Mouse (Mus musculus) hindbrain, embryonic 12.5 days (tissue): ENCODE measurements around the gene Lrig3. TPM values are rescaled to one million over a fixed set of nuclear protein-coding genes. Genes with fewer than 3 reads are reported as not detected.

ENCODE experiments used
- ATAC-seq: fragments of 200-750 bp; cut with Nextera tagmentation; 2 replicates; pipeline ENCODE4 v1.8.0; 2017; ENCODE audit warnings: moderate TSS enrichment; ENCODE audit not compliant: low FRiP score
- H3K27ac ChIP-seq: fragments of 300-500 bp; sonication (generic); 2 replicates; pipeline ENCODE4 v1.5.1; 2016; ENCODE audit warnings: mild to moderate bottlenecking
- H3K27me3 ChIP-seq: fragments of 300-500 bp; sonication (generic); 2 replicates; pipeline ENCODE4 v1.6.1; 2016; ENCODE audit warnings: mild to moderate bottlenecking
- H3K36me3 ChIP-seq: fragments of 300-500 bp; sonication (generic); 2 replicates; pipeline ENCODE4 v1.6.1; 2016; ENCODE audit warnings: mild to moderate bottlenecking
- H3K4me1 ChIP-seq: fragments of 300-500 bp; sonication (generic); 2 replicates; pipeline ENCODE4 v1.6.1; 2016
- H3K4me2 ChIP-seq: fragments of 300-500 bp; sonication (generic); replicated peaks from 2 replicates; pipeline ENCODE4 v1.6.1; 2016; ENCODE audit warnings: mild to moderate bottlenecking
- H3K4me3 ChIP-seq: fragments of 300-500 bp; sonication (generic); 2 replicates; pipeline ENCODE4 v1.5.1; 2016; ENCODE audit warnings: mild to moderate bottlenecking
- H3K9ac ChIP-seq: fragments of 300-500 bp; sonication (generic); 2 replicates; pipeline ENCODE4 v1.6.1; 2016; ENCODE audit warnings: mild to moderate bottlenecking, moderate library complexity
- H3K9me3 ChIP-seq: fragments of 300-500 bp; sonication (generic); replicated peaks from 2 replicates; pipeline ENCODE4 v1.6.1; 2016; ENCODE audit warnings: mild to moderate bottlenecking
- WGBS: fragments of 180-500 bp; shearing (Covaris S2); methylation state at CpG from one replicate; pipeline ENCODE4 v1.1.7; 2016; 5-methylcytosine and 5-hydroxymethylcytosine counted together
- polyA plus RNA-seq: library from polyadenylated mRNA; unstranded; fragments of >200 nt; fragmentation: Nextera tagmentation; extraction: Ambion mirVana; gene quantifications from 2 replicates; pipeline ENCODE4 v1.2.1, GENCODE M21; 2016

The Lrig3 gene
- polyA plus RNA-seq, 1 experiment from 2014 or later, result 24.3 TPM

DNA sequence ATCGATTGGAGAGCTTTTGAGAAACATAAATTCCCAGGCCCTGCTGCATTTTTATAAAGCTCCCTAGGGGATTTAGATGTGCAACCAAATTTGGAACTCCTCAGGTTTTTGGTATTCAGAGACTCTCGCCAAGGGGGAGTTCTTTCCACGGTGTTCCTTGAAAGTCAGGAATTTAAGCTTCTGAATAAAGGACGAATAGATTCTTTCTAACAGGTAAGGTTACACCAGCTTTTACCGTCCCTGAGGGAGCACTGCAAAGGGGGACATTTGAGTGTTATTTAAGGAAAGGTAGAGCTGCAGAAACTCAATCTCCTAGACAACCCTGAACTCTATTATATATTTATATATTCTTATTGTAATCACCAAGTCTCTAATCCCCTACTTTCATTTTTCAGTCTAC is 22.9 kb upstream of the Lrig3 start:
- Histone ChIP-seq H3K27ac (no peak overlapping the region), H3K4me2 (no peak overlapping the region), H3K4me1 (peaks cover 17% of the 10 kb centered on the region; the same call in 1 of the 2 replicates), H3K9me3 (no peaks in the 10 kb centered on the region), H3K36me3 (no peaks in the 10 kb centered on the region), H3K4me3 (no peak overlapping the region), H3K9ac (no peak overlapping the region), H3K27me3 (no peaks in the 10 kb centered on the region)
- 45% methylated on average over 5 of the region's 5 CpGs for whole genome bisulfite sequencing
- no peak for ATAC-seq

DNA sequence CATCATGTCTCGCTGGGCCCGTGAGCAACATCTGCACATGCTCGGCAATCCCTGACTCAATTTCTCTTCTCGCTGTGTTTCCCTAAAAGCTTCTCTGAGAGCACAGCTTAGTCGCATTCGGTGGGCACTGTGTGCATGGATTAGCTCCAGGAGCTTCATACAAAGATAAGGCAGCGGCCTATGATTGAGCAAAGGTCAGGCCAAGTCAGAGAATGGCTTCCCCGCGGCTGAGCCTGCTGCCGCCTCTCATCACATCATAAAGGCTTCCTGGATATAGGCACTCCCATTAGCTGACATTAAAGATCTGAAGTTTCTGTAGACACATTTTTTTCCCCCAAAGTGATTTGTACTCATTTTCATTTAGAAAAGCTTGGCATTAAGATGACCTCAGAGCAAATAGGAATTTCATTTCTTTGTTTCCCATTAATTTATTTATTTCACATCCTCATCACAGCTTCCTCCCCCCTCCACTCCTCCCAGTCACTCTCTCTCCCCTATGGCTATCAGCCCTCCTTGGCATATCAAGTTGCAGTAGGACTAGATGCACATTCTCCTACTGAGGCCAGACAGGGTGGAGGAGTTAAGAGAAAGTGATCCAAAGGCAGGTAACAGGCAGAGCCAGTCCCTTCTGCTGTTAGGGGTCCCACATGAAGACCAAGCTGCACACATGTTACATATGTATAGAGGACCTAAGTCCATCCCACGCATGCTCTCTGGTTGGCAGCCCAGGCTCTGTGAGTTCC is 21.0 kb upstream of the Lrig3 start:
- H3K4me3 ChIP-seq, result no peak overlapping the region
- peak overlapping the region; percentile 44; the same call in 1 of the 2 replicates for H3K27ac ChIP-seq
- H3K27me3 ChIP-seq, result no peaks in the 10 kb centered on the region
- no peak overlapping the region for H3K4me2 ChIP-seq
- no peaks in the 10 kb centered on the region for H3K9me3 ChIP-seq
- peaks cover 13% of the 10 kb centered on the region; the same call in 1 of the 2 replicates for H3K4me1 ChIP-seq
- 59% methylated on average over 11 of the region's 11 CpGs for WGBS
- H3K9ac ChIP-seq, result no peak overlapping the region
- H3K36me3 ChIP-seq, result no peaks in the 10 kb centered on the region
- ATAC-seq, result no peak

DNA sequence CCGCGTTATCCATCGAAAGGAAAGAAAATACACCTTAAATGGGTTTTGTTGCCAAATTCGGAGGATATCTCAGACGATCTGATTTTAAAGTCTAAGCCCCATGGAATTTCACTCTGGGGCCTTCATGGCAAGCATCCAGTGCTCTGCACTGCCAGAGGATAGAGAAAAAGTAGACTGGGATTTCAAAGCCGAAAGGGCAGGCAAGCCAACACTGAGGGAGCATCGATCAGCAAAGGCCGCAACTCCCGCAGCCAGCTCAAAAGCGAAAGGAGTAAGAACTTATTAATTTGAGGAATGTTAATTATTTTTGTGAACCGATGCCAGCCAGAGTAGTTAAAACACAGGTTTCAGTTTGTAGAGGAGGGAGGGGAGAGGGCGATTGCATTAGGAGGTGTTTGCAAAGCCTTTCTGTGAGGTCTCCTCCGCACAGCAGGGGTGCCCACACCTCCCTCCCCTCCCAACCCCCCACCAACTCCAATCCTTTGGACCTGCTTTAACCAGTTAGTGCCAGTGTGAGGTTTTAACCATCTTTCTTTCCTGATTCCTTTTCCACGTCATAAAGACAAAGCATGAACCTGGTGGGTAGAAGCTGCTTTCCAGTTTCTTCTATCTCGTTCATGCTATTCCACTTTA is 17.0 kb upstream of the Lrig3 start:
- H3K4me3 ChIP-seq, result no peak overlapping the region
- no peaks in the 10 kb centered on the region for H3K27me3 ChIP-seq
- H3K4me1 ChIP-seq, result peaks cover 4% of the 10 kb centered on the region; the same call in 1 of the 2 replicates
- no peaks in the 10 kb centered on the region for H3K9me3 ChIP-seq
- ATAC-seq, result no peak
- no peak overlapping the region for H3K4me2 ChIP-seq
- 45% methylated on average over 15 of the region's 15 CpGs for WGBS
- H3K9ac ChIP-seq, result no peak overlapping the region
- H3K27ac ChIP-seq, result no peak overlapping the region
- H3K36me3 ChIP-seq, result no peaks in the 10 kb centered on the region

DNA sequence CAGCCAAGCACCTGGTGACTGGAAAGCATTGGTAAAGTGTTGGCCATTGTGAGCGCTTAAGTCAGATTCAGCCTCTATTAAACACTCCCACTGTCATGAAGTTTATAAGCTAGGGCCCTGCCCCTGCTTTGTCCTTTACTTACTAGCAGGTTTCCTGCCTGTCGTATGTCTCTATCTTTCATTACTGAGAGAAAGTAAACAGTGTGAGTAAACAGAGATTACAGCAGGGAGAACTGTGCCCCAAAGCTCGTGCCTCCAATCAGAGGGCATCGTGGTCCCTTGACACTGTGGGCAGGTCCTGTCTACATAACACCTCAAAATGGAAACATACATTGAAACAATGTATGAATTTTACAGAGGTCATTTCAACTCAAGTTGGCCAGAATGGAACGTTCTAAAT is 14.3 kb upstream of the Lrig3 start:
- WGBS, result 77% methylated on average over 5 of the region's 5 CpGs
- no peaks in the 10 kb centered on the region for H3K27me3 ChIP-seq
- no peak for ATAC-seq
- H3K4me2 ChIP-seq, result no peak overlapping the region
- H3K4me1 ChIP-seq, result no peaks in the 10 kb centered on the region
- H3K4me3 ChIP-seq, result no peak overlapping the region
- no peak overlapping the region for H3K27ac ChIP-seq
- H3K9ac ChIP-seq, result no peak overlapping the region
- H3K9me3 ChIP-seq, result no peaks in the 10 kb centered on the region
- H3K36me3 ChIP-seq, result no peaks in the 10 kb centered on the region

DNA sequence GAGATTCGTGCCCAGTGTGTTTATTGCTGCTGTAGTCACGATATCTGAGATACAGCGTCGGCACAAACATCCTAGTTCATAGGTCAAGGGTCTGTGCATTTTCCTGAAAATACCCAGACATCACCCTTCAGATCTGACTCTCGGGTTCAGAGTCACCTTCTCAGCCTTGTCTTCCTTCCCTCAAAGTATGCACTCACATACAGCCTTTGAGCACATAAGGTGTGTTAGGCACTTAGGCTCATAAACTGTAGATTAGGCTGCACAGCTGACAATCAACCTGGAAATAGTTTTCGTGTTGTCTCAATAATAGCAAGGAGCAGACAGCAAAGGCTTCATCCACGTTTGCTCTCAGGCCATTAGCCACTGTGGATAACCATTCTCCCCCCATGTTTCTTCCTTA is 11.6 kb upstream of the Lrig3 start:
- Histone ChIP-seq H3K36me3 (no peaks in the 10 kb centered on the region), H3K27me3 (no peaks in the 10 kb centered on the region), H3K27ac (no peak overlapping the region), H3K4me1 (no peaks in the 10 kb centered on the region), H3K9me3 (no peaks in the 10 kb centered on the region), H3K9ac (no peak overlapping the region), H3K4me2 (no peak overlapping the region), H3K4me3 (no peak overlapping the region)
- 83% methylated on average over 7 of the region's 7 CpGs for WGBS
- no peak for ATAC-seq

DNA sequence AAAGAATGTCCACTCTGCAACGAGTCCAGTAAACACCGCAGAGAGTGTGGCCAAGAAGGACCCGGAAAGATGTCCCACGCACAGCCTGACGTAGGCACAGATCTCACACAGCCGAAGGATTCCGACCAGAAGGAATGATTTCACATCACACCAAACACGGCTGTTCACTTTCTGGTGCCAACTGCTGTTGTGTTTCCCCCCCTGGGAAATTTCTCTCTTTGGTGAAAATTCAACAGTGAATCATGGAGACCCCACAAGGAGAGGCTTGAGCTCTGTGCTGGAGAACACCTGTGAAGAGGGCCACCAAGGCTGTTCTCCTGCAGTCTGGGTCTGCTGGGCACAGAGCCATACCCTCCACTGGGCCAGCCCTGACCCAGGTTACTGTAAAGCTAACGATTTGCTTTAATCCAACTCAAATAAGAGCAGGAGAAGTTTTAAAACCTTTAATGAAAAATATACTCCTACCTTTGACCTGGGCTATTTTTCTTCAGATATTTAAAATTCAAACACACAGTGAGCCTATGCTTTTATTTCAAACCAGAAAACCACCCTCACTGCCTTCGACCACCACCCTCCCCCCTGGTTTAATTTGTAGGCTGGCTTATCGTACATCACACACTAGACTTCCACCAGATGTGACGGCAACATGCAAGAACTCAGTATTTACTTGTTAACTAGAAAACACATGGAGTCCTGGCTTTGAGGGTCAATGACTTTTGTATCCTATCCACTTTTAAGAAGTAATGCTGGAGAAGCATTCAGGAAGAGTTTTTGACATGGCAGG is 11.0 kb upstream of the Lrig3 start:
- Histone ChIP-seq H3K4me1 (no peaks in the 10 kb centered on the region), H3K9ac (no peak overlapping the region), H3K9me3 (no peaks in the 10 kb centered on the region), H3K36me3 (no peaks in the 10 kb centered on the region), H3K4me3 (no peak overlapping the region), H3K27me3 (no peaks in the 10 kb centered on the region), H3K27ac (no peak overlapping the region), H3K4me2 (no peak overlapping the region)
- 82% methylated on average over 12 of the region's 12 CpGs for WGBS
- ATAC-seq, result no peak

GRCm38 (mm10) chr10:125961411-125962107 is 4.4 kb upstream of the Lrig3 start:
- H3K9ac ChIP-seq, result no peak overlapping the region
- H3K36me3 ChIP-seq, result no peaks in the 10 kb centered on the region
- H3K27me3 ChIP-seq, result no peaks in the 10 kb centered on the region
- H3K4me3 ChIP-seq, result no peak overlapping the region
- no peak for ATAC-seq
- H3K4me1 ChIP-seq, result peaks cover 7% of the 10 kb centered on the region; the same call in 1 of the 2 replicates
- WGBS, result 76% methylated on average over 9 of the region's 9 CpGs
- no peaks in the 10 kb centered on the region for H3K9me3 ChIP-seq
- no peak overlapping the region for H3K27ac ChIP-seq
- H3K4me2 ChIP-seq, result no peak overlapping the region

DNA sequence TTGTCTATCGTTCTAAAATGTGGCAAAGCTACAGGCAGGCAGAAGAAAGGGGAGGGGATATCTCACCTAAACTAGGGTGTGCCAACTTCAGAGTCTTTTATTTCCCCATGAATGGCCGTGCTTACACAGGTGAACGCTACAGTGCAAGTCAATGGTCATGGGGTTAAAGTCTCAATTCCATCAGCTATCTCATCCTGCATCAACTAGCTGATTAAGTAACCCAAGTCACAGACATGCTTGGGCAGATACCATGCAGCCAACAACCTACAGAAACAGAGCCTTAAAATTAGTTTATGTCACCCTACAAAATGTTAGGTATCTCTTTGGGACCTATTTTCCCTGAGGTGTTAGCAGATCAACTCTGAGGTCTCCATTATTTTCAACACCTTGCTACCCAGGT is 1.3 kb upstream of the Lrig3 start:
- no peak for ATAC-seq
- Histone ChIP-seq H3K4me1 (peaks cover 25% of the 10 kb centered on the region), H3K4me3 (no peak overlapping the region), H3K9me3 (no peaks in the 10 kb centered on the region), H3K4me2 (no peak overlapping the region), H3K27me3 (no peaks in the 10 kb centered on the region), H3K36me3 (no peaks in the 10 kb centered on the region), H3K27ac (no peak overlapping the region), H3K9ac (no peak overlapping the region)
- WGBS, result 85% methylated on average over 3 of the region's 3 CpGs

GRCm38 (mm10) chr10:125966481-125967251 is 698 bp downstream of the Lrig3 start:
- H3K27ac ChIP-seq, result peak overlapping the region; percentile 85
- peak overlapping the region; percentile 85 for H3K4me3 ChIP-seq
- ATAC-seq, result peak; percentile 78
- WGBS, result under 1% methylated on average over 42 of the region's 59 CpGs
- peak overlapping the region; percentile 86 for H3K9ac ChIP-seq
- no peaks in the 10 kb centered on the region for H3K27me3 ChIP-seq
- peaks cover 27% of the 10 kb centered on the region for H3K4me1 ChIP-seq
- H3K9me3 ChIP-seq, result no peaks in the 10 kb centered on the region
- no peaks in the 10 kb centered on the region for H3K36me3 ChIP-seq
- peak overlapping the region; percentile 94 for H3K4me2 ChIP-seq

DNA sequence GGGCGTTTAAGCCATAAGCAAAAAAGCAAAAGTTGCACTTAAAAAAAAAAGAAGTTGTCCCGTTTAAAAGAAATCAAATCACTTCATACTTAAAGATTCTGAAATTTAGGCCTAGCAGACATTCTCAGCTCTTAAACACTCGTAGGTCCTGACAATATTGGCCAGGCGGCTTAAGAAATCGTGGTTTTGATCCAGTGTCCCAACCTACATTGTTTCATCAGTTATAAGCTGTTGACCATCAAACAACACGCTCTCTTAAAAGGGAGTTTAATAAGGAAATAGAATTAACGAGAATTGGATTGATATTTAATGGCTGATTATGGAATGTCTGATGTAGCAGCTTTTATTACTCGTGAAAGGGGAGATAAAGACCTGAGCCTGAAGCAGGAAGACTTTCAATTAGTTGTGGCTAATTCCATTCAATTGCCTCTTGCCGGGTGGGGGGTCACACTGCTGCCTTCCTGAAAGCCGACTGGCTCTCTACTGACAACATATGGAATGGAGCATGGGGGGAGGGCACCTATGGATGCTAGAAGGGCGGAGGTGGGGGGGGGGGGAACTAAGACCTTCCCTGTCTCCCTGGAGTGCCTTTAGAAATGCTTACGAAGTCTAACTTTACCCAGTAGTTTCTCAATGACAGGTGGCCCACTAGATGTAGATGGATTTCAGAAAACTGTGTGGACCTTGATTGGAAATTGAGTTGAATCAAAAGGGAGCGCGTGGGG is 1.6 kb downstream of the Lrig3 start:
- Histone ChIP-seq H3K4me1 (peaks cover 27% of the 10 kb centered on the region), H3K4me2 (peak overlapping the region; percentile 94), H3K27me3 (no peaks in the 10 kb centered on the region), H3K4me3 (peak overlapping the region; percentile 85), H3K27ac (peak overlapping the region; percentile 85), H3K36me3 (no peaks in the 10 kb centered on the region), H3K9me3 (no peaks in the 10 kb centered on the region), H3K9ac (peak overlapping the region; percentile 86)
- no peak for ATAC-seq
- WGBS, result 2% methylated on average over 14 of the region's 14 CpGs
